Mouse (Mus musculus) ES-E14 (cell line): ENCODE results near the gene Esam. TPM values are rescaled to one million over a fixed set of nuclear protein-coding genes. Genes with fewer than 3 reads are reported as not detected.
A peak's percentile ranks its signal among the peaks of the same experiment; 100 is the strongest.

Source experiments
- DNase-seq: peaks from one replicate; pipeline ENCODE4 v3.0.0-alpha.2; 2013; ENCODE audit warnings: low read depth, low spot score
- H3K27ac ChIP-seq: 2 replicates; pipeline ENCODE4 v1.5.1; 2012; ENCODE audit warnings: low read depth, mild to moderate bottlenecking, low read length, moderate library complexity, mixed read lengths; ENCODE audit not compliant: poor library complexity, insufficient read depth, severe bottlenecking
- H3K36me3 ChIP-seq: 2 replicates; pipeline ENCODE4 v1.6.1; 2012; ENCODE audit warnings: mild to moderate bottlenecking, low read length, moderate library complexity, mixed read lengths; ENCODE audit not compliant: control insufficient read depth, poor library complexity, insufficient read depth, severe bottlenecking
- H3K4me1 ChIP-seq, 2 experiments: fragments of 150-350 bp in 1 of 2; sonication (generic) in 1 of 2; 2 replicates each; pipeline ENCODE4 v1.6.1; 2012; ENCODE audit warnings: low read length in 2 of 2, mild to moderate bottlenecking in 1 of 2, mixed read lengths in 1 of 2; ENCODE audit not compliant: control insufficient read depth in 2 of 2, insufficient read depth in 2 of 2, poor library complexity in 1 of 2
- H3K4me3 ChIP-seq, 2 experiments: fragments of 150-350 bp in 1 of 2; sonication (generic) in 1 of 2; 2 replicates each; pipeline ENCODE4 v1.5.1; 2012; ENCODE audit warnings: low read length in 2 of 2, low read depth in 1 of 2, mild to moderate bottlenecking in 1 of 2, mixed read lengths in 1 of 2; ENCODE audit not compliant: insufficient read depth in 1 of 2, poor library complexity in 1 of 2, severe bottlenecking in 1 of 2
- H3K9ac ChIP-seq: 2 replicates; pipeline ENCODE4 v1.6.1; 2012; ENCODE audit warnings: low read depth, mild to moderate bottlenecking, low read length, mixed read lengths; ENCODE audit not compliant: poor library complexity, insufficient read depth, severe bottlenecking
- H3K9me3 ChIP-seq: fragments of 150-350 bp; sonication (generic); 2 replicates; pipeline ENCODE4 v1.6.1; 2012; ENCODE audit warnings: low read depth, mild to moderate bottlenecking, low read length; ENCODE audit not compliant: control insufficient read depth, insufficient read depth
- CHD2 ChIP-seq: IDR thresholded peaks from 2 replicates; pipeline ENCODE4 v1.6.1; 2014; ENCODE audit warnings: mild to moderate bottlenecking, low read depth, low read length, inconsistent platforms
- HCFC1 ChIP-seq: IDR thresholded peaks from 2 replicates; pipeline ENCODE4 v1.6.1; 2012; ENCODE audit warnings: low read length, inconsistent platforms, borderline replicate concordance; ENCODE audit not compliant: insufficient read depth
- MAFK ChIP-seq: IDR thresholded peaks from 2 replicates; pipeline ENCODE4 v1.6.1; 2014; ENCODE audit warnings: mild to moderate bottlenecking, low read depth, low read length, inconsistent platforms; ENCODE audit not compliant: insufficient read depth
- ZC3H11A ChIP-seq: IDR thresholded peaks from 2 replicates; pipeline ENCODE4 v1.6.1; 2012; ENCODE audit warnings: low read depth, mild to moderate bottlenecking, inconsistent platforms, low read length, borderline replicate concordance
- ZNF384 ChIP-seq: IDR thresholded peaks from 2 replicates; pipeline ENCODE4 v1.6.1; 2012; ENCODE audit warnings: low read depth, low read length, inconsistent platforms
- in situ Hi-C, 2 experiments: fragments of 600-800 bp; cut with MboI; formaldehyde crosslinking; loops; one replicate each; pipeline ENCODE4 v1.15.1; 2025; ENCODE audit warnings: low sequenced_read_pairs in 2 of 2, inconsistent platforms in 1 of 2; ENCODE audit not compliant: unreplicated experiment in 2 of 2
- total RNA-seq: library from RNA; depleted of rRNA; stranded (reverse); fragments of 300-350 nt; gene quantifications from 2 replicates; pipeline ENCODE4 v1.2.3, GENCODE M21; 2012

Esam gene
- total RNA-seq, 1 experiment, result 6.5 TPM

GRCm38 (mm10) chr9:37545847-37546452 is 18.1 kb downstream of the Esam start:
- Histone ChIP-seq H3K27ac (no peak overlapping the region; the same call in 1 of the 2 replicates), H3K9ac (peak overlapping the region; percentile 58; the same call in 1 of the 2 replicates), H3K36me3 (no peaks in the 10 kb centered on the region), H3K4me1 (peaks cover 2 to 18% of the 10 kb centered on the region in 2 experiments; a peak in 1 of 4 replicates), H3K4me3 (peak overlapping the region; percentile 44 to 52; a peak in 3 of 4 replicates), H3K9me3 (no peaks in the 10 kb centered on the region)
- in situ Hi-C loops, result loop anchor here in 1 of 2 experiments (10.0 kb wide), 1 partner anchor 111 kb away; the partner anchor contains the start of gene Robo3
- TF ChIP-seq HCFC1, result no peak
- TF ChIP-seq MAFK, result no peak
- no peak for TF ChIP-seq ZNF384
- TF ChIP-seq CHD2, result no peak
- no peak for TF ChIP-seq ZC3H11A
- DNase-seq, result no peak

- in situ Hi-C loops, result loop anchor here in 1 of 2 experiments (10.0 kb wide), 1 partner anchor 112 kb away; the partner anchor contains the start of gene Robo3
- H3K9me3 ChIP-seq, result no peaks in the 10 kb centered on the region
- no peak for DNase-seq
- peaks cover 2 to 20% of the 10 kb centered on the region in 2 experiments; a peak in 1 of 4 replicates for H3K4me1 ChIP-seq
- TF ChIP-seq ZC3H11A, result no peak
- no peak for TF ChIP-seq ZNF384
- no peak for TF ChIP-seq MAFK
- no peak for TF ChIP-seq CHD2
- no peak for TF ChIP-seq HCFC1
- H3K36me3 ChIP-seq, result no peaks in the 10 kb centered on the region
- H3K4me3 ChIP-seq, result no peak overlapping the region
- H3K9ac ChIP-seq, result no peak overlapping the region
- H3K27ac ChIP-seq, result no peak overlapping the region
Observed at GRCm38 (mm10) chr9:37546889-37547288, 19.0 kb downstream of the Esam start.

DNA sequence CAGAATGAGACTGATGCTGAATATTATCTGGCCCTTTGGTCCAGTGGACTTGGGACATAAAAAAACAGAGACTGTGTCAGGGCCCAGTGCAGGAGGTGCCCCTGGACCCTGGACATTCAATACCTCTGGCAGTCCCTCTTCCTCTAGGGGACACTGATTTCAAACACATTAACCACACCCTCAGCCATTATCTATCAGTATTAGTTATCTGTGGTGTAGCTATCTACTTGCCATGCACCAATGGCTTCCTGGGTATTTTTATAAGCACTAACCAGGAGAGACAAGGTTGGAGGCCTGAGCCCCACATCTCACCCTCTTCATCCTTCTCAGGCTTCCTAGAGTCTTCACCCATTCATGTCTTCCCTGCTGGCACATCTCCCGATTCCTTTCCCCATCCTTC is 22.6 kb downstream of the Esam start:
- H3K4me3 ChIP-seq, result no peak overlapping the region
- TF ChIP-seq HCFC1 (no peak), CHD2 (no peak), MAFK (no peak), ZC3H11A (no peak), ZNF384 (no peak)
- no peaks in the 10 kb centered on the region for H3K9me3 ChIP-seq
- in situ Hi-C loops, result no loop called here
- H3K27ac ChIP-seq, result no peak overlapping the region
- H3K4me1 ChIP-seq, result peaks cover 0 to 4% of the 10 kb centered on the region in 2 experiments; a peak in 1 of 4 replicates
- H3K36me3 ChIP-seq, result no peaks in the 10 kb centered on the region
- H3K9ac ChIP-seq, result no peak overlapping the region
- DNase-seq, result no peak

DNA sequence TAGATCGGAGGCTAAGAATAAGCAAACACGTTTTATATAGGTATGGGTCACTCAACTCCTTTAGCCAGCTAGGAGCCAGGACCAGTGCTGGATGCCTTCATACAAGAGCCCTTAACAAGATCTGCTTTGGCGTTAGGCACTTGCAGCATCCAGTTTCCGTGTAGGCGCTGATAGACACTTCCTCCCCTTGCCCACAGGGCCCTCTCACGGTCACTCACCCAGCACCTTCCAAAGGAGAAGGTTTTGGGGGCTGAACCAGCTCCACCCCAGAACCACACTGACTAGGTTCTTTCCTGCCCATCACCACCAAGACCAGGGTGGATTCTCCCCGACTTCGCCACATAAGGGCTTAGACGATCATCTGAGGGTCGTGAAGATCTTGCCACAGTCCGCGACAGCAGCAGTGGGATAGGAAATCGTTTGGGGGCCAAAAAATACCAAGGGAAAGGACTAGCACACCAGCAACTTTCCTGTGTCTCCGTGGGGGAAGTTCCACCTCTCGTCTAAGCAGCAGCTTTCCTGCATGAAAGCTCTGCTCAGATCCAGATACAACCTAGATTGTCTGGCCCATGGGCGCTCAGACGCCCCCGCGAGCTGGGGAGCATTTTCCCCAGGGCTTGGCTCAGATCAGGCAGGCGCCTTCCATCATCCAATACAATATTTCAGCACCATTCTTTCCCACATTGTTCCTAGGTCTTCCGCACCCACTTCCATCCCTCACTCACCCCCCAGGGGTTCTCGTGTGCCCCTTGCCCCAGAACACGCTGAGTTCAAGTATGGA is 24.1 kb downstream of the Esam start:
- no peak overlapping the region for H3K27ac ChIP-seq
- DNase-seq, result no peak
- peak overlapping the region; percentile 70 to 78 for H3K4me3 ChIP-seq
- TF ChIP-seq HCFC1 (no peak), MAFK (no peak), ZC3H11A (no peak), ZNF384 (no peak), CHD2 (no peak)
- no peaks in the 10 kb centered on the region for H3K9me3 ChIP-seq
- in situ Hi-C loops, result no loop called here
- H3K4me1 ChIP-seq, result peaks cover 0 to 4% of the 10 kb centered on the region in 2 experiments; a peak in 1 of 4 replicates
- peak overlapping the region; percentile 51 for H3K9ac ChIP-seq
- no peaks in the 10 kb centered on the region for H3K36me3 ChIP-seq
